Mouse (Mus musculus): Measurements from ENCODE around the gene Col4a2.

GRCm38 (mm10) chr8:11475876-11476275 lies 163.3 kb downstream of the Col4a2 start:
- TF ChIP-seq CTCF (IDR thresholded peaks at IDR 0.05; ENCODE audit: control insufficient read depth, insufficient read depth, insufficient replicate concordance, low read depth, low read length): no peak
- no peak for TF ChIP-seq POLR2A (IDR thresholded peaks at IDR 0.05; ENCODE audit: control insufficient read depth, low read depth, low read length)
